In genomic region chr19:55608858-55609375, GRCm38 (mm10) we compare ENCODE assay signal across 18 mouse cellular contexts.
"Had no signal": no experiment of that assay in that cellular context is flagged by ENCODE, and none has a peak within 500 bp of the region (broad histone marks: within the 10 kb centered on the region; RNA-seq: fewer than 3 reads in every experiment).

No protein-coding gene starts in this region.

- H3K9me3 ChIP-seq: liver, embryonic 13.5 days; neural tube, embryonic 12.5 days; neural tube, embryonic 15.5 days had no signal

- H3K27ac ChIP-seq: layer of hippocampus, adult 2 months; left cerebral cortex, adult 2 months; liver, embryonic 13.5 days; neural tube, embryonic 12.5 days; neural tube, embryonic 15.5 days had no signal

- H3K4me1 ChIP-seq: neural tube, embryonic 12.5 days; neural tube, embryonic 15.5 days had no signal

- H3K27me3 ChIP-seq: liver, embryonic 13.5 days; neural tube, embryonic 12.5 days had no signal

- DNase-seq: kidney, adult 18-20 months; kidney, adult 9 months; kidney, postnatal 14 days; layer of hippocampus, adult 9-11 months; layer of hippocampus, postnatal 36 days; liver, embryonic 13.5 days; lung, adult 2 months; lung, postnatal 14 days; lung, postnatal 4 days; thymus, adult 2 months; thymus, postnatal 14 days; thymus, postnatal 4 days had no signal

- ATAC-seq: inflammation-experienced regulatory T-cells, adult 6 months; intestine, embryonic 16.5 days had no signal

- H3K36me3 ChIP-seq: liver, embryonic 13.5 days; neural tube, embryonic 12.5 days; neural tube, embryonic 15.5 days had no signal

- H3K4me3 ChIP-seq: layer of hippocampus, adult 2 months; left cerebral cortex, adult 2 months; liver, embryonic 13.5 days; neural tube, embryonic 12.5 days; neural tube, embryonic 15.5 days had no signal

- H3K4me2 ChIP-seq: liver, embryonic 13.5 days; neural tube, embryonic 12.5 days; neural tube, embryonic 15.5 days had no signal

- H3K9ac ChIP-seq: liver, embryonic 13.5 days; neural tube, embryonic 12.5 days; neural tube, embryonic 15.5 days had no signal
